Mouse (Mus musculus): ENCODE measurements around the gene Caln1. TPM values are rescaled to one million over a fixed set of nuclear protein-coding genes. Genes with fewer than 3 reads are reported as not detected.

Gene Caln1
- total and polyA plus RNA-seq, 2 experiments from 2014 or later = not detected

- no peak for ATAC-seq (ENCODE audit: insufficient read depth, low read depth)
- Histone ChIP-seq H3K27me3 (ENCODE audit: control insufficient read depth, insufficient read depth, low read length) (no peaks in the 10 kb centered on the region), H3K4me2 (ENCODE audit: low read depth, low read length) (no peak overlapping the region), H3K36me3 (replicated peaks; ENCODE audit: control insufficient read depth, insufficient read depth, low read length) (no peaks in the 10 kb centered on the region), H3K9me3 (replicated peaks; ENCODE audit: control insufficient read depth, low read length) (no peaks in the 10 kb centered on the region; the same call in 1 of the 2 replicates), H3K4me3 (ENCODE audit: low read depth, low read length) (no peak overlapping the region), H3K9ac (replicated peaks; ENCODE audit: low read depth, low read length) (no peak overlapping the region), H3K27ac (ENCODE audit: low read depth) (no peak overlapping the region), H3K4me1 (ENCODE audit: control insufficient read depth, insufficient read depth) (no peaks in the 10 kb centered on the region)
- no peak for TF ChIP-seq CTCF (IDR thresholded peaks at IDR 0.05; ENCODE audit: low read depth)
- no peak for DNase-seq (ENCODE audit: low spot score)
- WGBS = 80% methylated on average over 3 of the region's 3 CpGs
These were observed 442.7 kb downstream of the Caln1 start for GRCm38 (mm10) chr5:130811966-130812365.

DNA sequence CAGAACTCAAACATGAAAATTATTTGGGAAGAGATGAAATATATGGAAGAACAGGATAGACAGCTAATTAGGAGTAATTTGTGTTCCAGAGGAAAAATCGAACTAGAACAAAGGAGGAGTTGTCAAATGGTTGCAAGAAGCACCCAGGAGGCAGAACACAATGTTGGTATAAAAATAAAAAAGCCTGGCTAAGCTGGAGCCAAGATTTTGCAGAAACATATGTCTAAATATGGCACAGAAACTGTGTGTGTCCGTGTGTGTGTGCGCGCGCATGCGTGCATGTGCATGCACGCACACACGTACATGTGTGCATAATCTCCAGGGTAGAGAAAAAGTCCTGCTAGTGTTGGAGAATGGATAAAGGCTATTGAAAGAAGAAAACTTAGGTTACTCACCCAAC, 443.3 kb downstream of the Caln1 start:
- no peaks in the 10 kb centered on the region for H3K4me1 ChIP-seq (ENCODE audit: control insufficient read depth, insufficient read depth)
- H3K4me3 ChIP-seq (ENCODE audit: low read depth, low read length) = no peak overlapping the region
- no peak for TF ChIP-seq EP300 (IDR thresholded peaks at IDR 0.05; ENCODE audit: low read depth)
- TF ChIP-seq CTCF (IDR thresholded peaks at IDR 0.05; ENCODE audit: low read depth) = no peak
- no peak overlapping the region for H3K4me2 ChIP-seq (ENCODE audit: low read depth, low read length)
- no peaks in the 10 kb centered on the region for H3K27me3 ChIP-seq (ENCODE audit: control insufficient read depth, insufficient read depth, low read length)
- ATAC-seq (ENCODE audit: insufficient read depth, low read depth) = no peak
- no peak for DNase-seq (ENCODE audit: low spot score)
- no peak overlapping the region for H3K27ac ChIP-seq (ENCODE audit: low read depth)
- WGBS = 89% methylated on average over 8 of the region's 8 CpGs
- H3K9ac ChIP-seq (replicated peaks; ENCODE audit: low read depth, low read length) = no peak overlapping the region
- no peaks in the 10 kb centered on the region; the same call in 1 of the 2 replicates for H3K9me3 ChIP-seq (replicated peaks; ENCODE audit: control insufficient read depth, low read length)
- no peaks in the 10 kb centered on the region for H3K36me3 ChIP-seq (replicated peaks; ENCODE audit: control insufficient read depth, insufficient read depth, low read length)

GRCm38 (mm10) chr5:130813089-130813488, 443.8 kb downstream of the Caln1 start:
- Histone ChIP-seq H3K9me3 (replicated peaks; ENCODE audit: control insufficient read depth, low read length) (no peaks in the 10 kb centered on the region; the same call in 1 of the 2 replicates), H3K4me1 (ENCODE audit: control insufficient read depth, insufficient read depth) (no peaks in the 10 kb centered on the region), H3K27me3 (ENCODE audit: control insufficient read depth, insufficient read depth, low read length) (no peaks in the 10 kb centered on the region), H3K27ac (ENCODE audit: low read depth) (no peak overlapping the region), H3K4me3 (ENCODE audit: low read depth, low read length) (no peak overlapping the region), H3K9ac (replicated peaks; ENCODE audit: low read depth, low read length) (no peak overlapping the region), H3K4me2 (ENCODE audit: low read depth, low read length) (no peak overlapping the region), H3K36me3 (replicated peaks; ENCODE audit: control insufficient read depth, insufficient read depth, low read length) (no peaks in the 10 kb centered on the region)
- TF ChIP-seq CTCF (IDR thresholded peaks at IDR 0.05; ENCODE audit: low read depth) (no peak), EP300 (IDR thresholded peaks at IDR 0.05; ENCODE audit: low read depth) (no peak)
- DNase-seq (ENCODE audit: low spot score) = no peak
- 78% methylated on average over 9 of the region's 9 CpGs for WGBS
- no peak for ATAC-seq (ENCODE audit: insufficient read depth, low read depth)

DNA sequence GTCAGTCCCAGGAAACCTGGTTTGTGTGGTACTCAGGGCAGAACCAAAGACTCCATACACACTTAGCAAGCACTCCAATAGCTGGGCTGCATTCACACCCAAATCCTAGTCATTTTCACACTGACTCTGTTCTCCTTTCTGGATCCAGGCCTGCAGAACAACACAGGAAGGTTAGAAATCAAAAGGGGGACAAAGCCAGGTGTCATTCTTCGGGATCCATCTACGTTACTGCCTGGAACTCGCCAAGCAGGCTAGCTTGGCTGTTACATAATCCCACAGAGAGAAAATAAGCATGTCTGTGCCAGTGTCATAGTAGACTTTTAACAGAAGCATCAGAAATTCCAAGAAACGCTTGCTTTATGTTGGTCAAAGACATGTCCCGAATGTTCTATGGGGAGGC, 446.1 kb downstream of the Caln1 start:
- H3K4me1 ChIP-seq (ENCODE audit: control insufficient read depth, insufficient read depth) = no peaks in the 10 kb centered on the region
- no peak overlapping the region for H3K4me2 ChIP-seq (ENCODE audit: low read depth, low read length)
- no peak overlapping the region for H3K27ac ChIP-seq (ENCODE audit: low read depth)
- H3K9me3 ChIP-seq (replicated peaks; ENCODE audit: control insufficient read depth, low read length) = no peaks in the 10 kb centered on the region
- DNase-seq (ENCODE audit: low spot score) (no peak), ATAC-seq (ENCODE audit: insufficient read depth, low read depth) (no peak)
- H3K27me3 ChIP-seq (ENCODE audit: control insufficient read depth, insufficient read depth, low read length) = no peaks in the 10 kb centered on the region
- H3K9ac ChIP-seq (replicated peaks; ENCODE audit: low read depth, low read length) = no peak overlapping the region
- TF ChIP-seq EP300 (IDR thresholded peaks at IDR 0.05; ENCODE audit: low read depth) (no peak), CTCF (IDR thresholded peaks at IDR 0.05; ENCODE audit: low read depth) (no peak)
- WGBS = 78% methylated on average over 5 of the region's 5 CpGs
- H3K4me3 ChIP-seq (ENCODE audit: low read depth, low read length) = no peak overlapping the region
- no peaks in the 10 kb centered on the region for H3K36me3 ChIP-seq (replicated peaks; ENCODE audit: control insufficient read depth, insufficient read depth, low read length)

DNA sequence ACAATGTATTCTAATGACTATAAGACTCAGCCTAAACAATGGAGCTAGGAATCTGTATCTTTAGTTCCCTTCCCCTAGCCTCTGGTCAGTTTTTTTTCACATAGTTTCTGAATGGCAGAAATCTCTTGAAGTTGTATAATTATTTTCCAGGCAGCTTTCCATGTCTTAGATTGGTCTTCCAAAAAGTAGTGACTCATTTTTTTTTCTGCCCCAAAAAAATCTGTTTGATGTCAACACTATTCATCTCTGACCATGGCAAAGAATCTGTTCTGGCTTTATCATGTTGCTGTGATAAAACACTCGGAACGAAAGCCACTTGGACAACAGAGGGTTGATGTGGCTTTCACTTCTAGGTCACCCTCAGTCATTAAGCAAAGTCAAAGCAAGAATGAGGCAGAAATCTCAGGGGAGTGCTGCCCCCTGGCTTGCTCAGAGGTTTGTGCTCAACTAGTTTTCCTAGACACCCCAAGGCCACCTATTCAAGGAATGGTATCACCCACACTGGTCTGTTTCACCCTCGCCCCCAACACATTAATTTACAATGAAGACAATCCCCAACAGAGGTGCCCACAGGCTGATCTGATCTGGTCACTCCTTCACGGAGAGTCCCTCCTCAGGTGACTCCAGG, 450.9 kb downstream of the Caln1 start:
- WGBS = 36% methylated on average over 4 of the region's 4 CpGs
- Histone ChIP-seq H3K4me3 (ENCODE audit: low read depth, low read length) (no peak overlapping the region), H3K4me2 (ENCODE audit: low read depth, low read length) (no peak overlapping the region), H3K27ac (ENCODE audit: low read depth) (no peak overlapping the region), H3K4me1 (ENCODE audit: control insufficient read depth, insufficient read depth) (no peaks in the 10 kb centered on the region), H3K36me3 (replicated peaks; ENCODE audit: control insufficient read depth, insufficient read depth, low read length) (no peaks in the 10 kb centered on the region), H3K9me3 (replicated peaks; ENCODE audit: control insufficient read depth, low read length) (no peaks in the 10 kb centered on the region), H3K9ac (replicated peaks; ENCODE audit: low read depth, low read length) (no peak overlapping the region), H3K27me3 (ENCODE audit: control insufficient read depth, insufficient read depth, low read length) (no peaks in the 10 kb centered on the region)
- TF ChIP-seq CTCF (IDR thresholded peaks at IDR 0.05; ENCODE audit: low read depth) (no peak), EP300 (IDR thresholded peaks at IDR 0.05; ENCODE audit: low read depth) (no peak)
- ATAC-seq (ENCODE audit: insufficient read depth, low read depth) (no peak), DNase-seq (ENCODE audit: low spot score) (no peak)

DNA sequence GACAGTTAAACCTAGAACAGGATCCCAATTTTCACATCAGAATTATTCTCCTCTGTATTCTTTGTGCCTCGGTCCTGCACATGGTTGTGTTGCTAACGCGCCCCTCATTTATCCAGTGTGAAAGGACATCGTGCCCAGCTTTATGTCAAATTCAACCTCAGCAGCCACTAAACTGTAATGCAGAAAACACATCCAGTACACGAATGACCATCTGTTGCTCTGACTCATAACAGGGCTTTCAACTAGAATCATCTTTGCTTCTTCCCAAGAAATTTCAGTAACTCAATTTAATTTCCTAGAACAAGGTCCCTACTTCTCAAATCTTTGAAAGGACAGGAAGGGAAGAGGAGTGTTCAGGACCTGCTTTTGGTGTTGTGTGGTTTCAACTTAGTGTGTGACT, 451.4 kb downstream of the Caln1 start:
- H3K36me3 ChIP-seq (replicated peaks; ENCODE audit: control insufficient read depth, insufficient read depth, low read length) = no peaks in the 10 kb centered on the region
- no peak for TF ChIP-seq CTCF (IDR thresholded peaks at IDR 0.05; ENCODE audit: low read depth)
- no peak for TF ChIP-seq EP300 (IDR thresholded peaks at IDR 0.05; ENCODE audit: low read depth)
- no peak overlapping the region for H3K4me3 ChIP-seq (ENCODE audit: low read depth, low read length)
- WGBS = 86% methylated on average over 5 of the region's 5 CpGs
- no peaks in the 10 kb centered on the region for H3K9me3 ChIP-seq (replicated peaks; ENCODE audit: control insufficient read depth, low read length)
- no peak overlapping the region for H3K27ac ChIP-seq (ENCODE audit: low read depth)
- H3K27me3 ChIP-seq (ENCODE audit: control insufficient read depth, insufficient read depth, low read length) = no peaks in the 10 kb centered on the region
- H3K9ac ChIP-seq (replicated peaks; ENCODE audit: low read depth, low read length) = no peak overlapping the region
- no peak overlapping the region for H3K4me2 ChIP-seq (ENCODE audit: low read depth, low read length)
- no peak for DNase-seq (ENCODE audit: low spot score)
- H3K4me1 ChIP-seq (ENCODE audit: control insufficient read depth, insufficient read depth) = no peaks in the 10 kb centered on the region
- ATAC-seq (ENCODE audit: insufficient read depth, low read depth) = no peak
